Mouse (Mus musculus): ENCODE data around the gene Irs2.

The Irs2 gene

GRCm38 (mm10) chr8:11009431-11010071 is 1.3 kb upstream of the Irs2 start:
- DNase-seq (ENCODE audit: low spot score in 2 of 2) = peak; percentile 76 to 81

- peak; percentile 97 to 98 for DNase-seq (ENCODE audit: low spot score in 2 of 2)
Measured at GRCm38 (mm10) chr8:11008842-11009420, 673 bp upstream of the Irs2 start.

- DNase-seq (ENCODE audit: low spot score in 2 of 2) = peak in 1 of 2 experiments; percentile 56
Measured at GRCm38 (mm10) chr8:11007581-11008378, 478 bp downstream of the Irs2 start.

GRCm38 (mm10) chr8:11007001-11007580 is 1.2 kb downstream of the Irs2 start:
- peak; percentile 84 to 85 for DNase-seq (ENCODE audit: low spot score in 2 of 2)

GRCm38 (mm10) chr8:11006276-11006630 is 2.0 kb downstream of the Irs2 start:
- DNase-seq (ENCODE audit: low spot score in 2 of 2) = no peak

- no peak for DNase-seq (ENCODE audit: low spot score in 2 of 2)
Measured at GRCm38 (mm10) chr8:11005460-11006275, 2.6 kb downstream of the Irs2 start.

- no peak for DNase-seq (ENCODE audit: low spot score in 2 of 2)
Measured at GRCm38 (mm10) chr8:11004781-11005459, 3.3 kb downstream of the Irs2 start.

GRCm38 (mm10) chr8:11003917-11004470 is 4.3 kb downstream of the Irs2 start:
- DNase-seq (ENCODE audit: low spot score in 2 of 2) = no peak

- DNase-seq (ENCODE audit: low spot score in 2 of 2) = no peak
Measured at GRCm38 (mm10) chr8:11003253-11003652, 5.0 kb downstream of the Irs2 start.

GRCm38 (mm10) chr8:11002816-11003215 is 5.4 kb downstream of the Irs2 start:
- no peak for DNase-seq (ENCODE audit: low spot score in 2 of 2)

- DNase-seq (ENCODE audit: low spot score in 2 of 2) = peak; percentile 34 to 55
Measured at GRCm38 (mm10) chr8:11001062-11001549, 7.2 kb downstream of the Irs2 start.

- DNase-seq (ENCODE audit: low spot score in 2 of 2) = no peak
Measured at GRCm38 (mm10) chr8:10999538-10999937, 8.7 kb downstream of the Irs2 start.

GRCm38 (mm10) chr8:10996247-10996646 is 12.0 kb downstream of the Irs2 start:
- DNase-seq (ENCODE audit: low spot score in 2 of 2) = no peak

- DNase-seq (ENCODE audit: low spot score in 2 of 2) = no peak
Measured at GRCm38 (mm10) chr8:10995756-10996155, 12.5 kb downstream of the Irs2 start.

GRCm38 (mm10) chr8:10994390-10994954 is 13.8 kb downstream of the Irs2 start:
- no peak for DNase-seq (ENCODE audit: low spot score in 2 of 2)

- DNase-seq (ENCODE audit: low spot score in 2 of 2) = no peak
Measured at GRCm38 (mm10) chr8:10993582-10994216, 14.6 kb downstream of the Irs2 start.

GRCm38 (mm10) chr8:10992081-10992480 is 16.2 kb downstream of the Irs2 start:
- DNase-seq (ENCODE audit: low spot score in 2 of 2) = no peak

- DNase-seq (ENCODE audit: low spot score in 2 of 2) = no peak
Measured at GRCm38 (mm10) chr8:10991323-10991722, 16.9 kb downstream of the Irs2 start.

- no peak for DNase-seq (ENCODE audit: low spot score in 2 of 2)
Measured at GRCm38 (mm10) chr8:10990421-10991110, 17.7 kb downstream of the Irs2 start.

All from right cerebral cortex, postnatal 36 days (tissue).